ENCODE assay signal across 19 mouse cellular contexts in genomic region chr4:120241106-120241505, GRCm38 (mm10). TPM values are rescaled to one million over a fixed set of nuclear protein-coding genes. Genes with fewer than 3 reads are reported as not detected.
A peak's percentile ranks its signal among the peaks of the same experiment; 100 is the strongest.
DNase-seq lines count a peak whose midpoint lies in the region; ATAC-seq and TF ChIP-seq lines count a peak whose summit lies in the region.
"Had no signal": no experiment of that assay in that cellular context is flagged by ENCODE, and none has a peak within 500 bp of the region (broad histone marks: within the 10 kb centered on the region; RNA-seq: fewer than 3 reads in every experiment).

No protein-coding gene starts in this region.

- no peak for TF ChIP-seq EP300 in lung, postnatal 0 days (IDR thresholded peaks at IDR 0.05)

- no peak for TF ChIP-seq CTCF in lung, embryonic 14.5 days (IDR thresholded peaks at IDR 0.05; ENCODE audit: low read depth)
- TF ChIP-seq CTCF in lung, postnatal 0 days (IDR thresholded peaks at IDR 0.05): no peak
- TF ChIP-seq CTCF in gastrocnemius, adult 2 months (IDR thresholded peaks at IDR 0.05): no peak

- peak; percentile 63 to 74 for DNase-seq in cerebellum, postnatal 10 days
- DNase-seq in lung, embryonic 14.5 days: peak; percentile 21
- DNase-seq in lung, postnatal 0 days (ENCODE audit: low spot score): no peak
- DNase-seq in right cerebral cortex, postnatal 14 days: no peak
- DNase-seq in gastrocnemius, adult 2 months: no peak
- DNase-seq: adrenal gland, adult 8-10 months; heart, postnatal 36 days; lung, adult 2 months; thymus, adult 18-20 months had no signal

- H3K9me3 ChIP-seq in lung, embryonic 14.5 days (ENCODE audit: low read depth, low read length): no peaks in the 10 kb centered on the region
- H3K9me3 ChIP-seq in lung, postnatal 0 days (ENCODE audit: low read length): no peaks in the 10 kb centered on the region
- H3K9me3 ChIP-seq in hindbrain, embryonic 13.5 days: no peaks in the 10 kb centered on the region
- no peaks in the 10 kb centered on the region for H3K9me3 ChIP-seq in neural tube, embryonic 13.5 days
- H3K9me3 ChIP-seq: embryonic facial prominence, embryonic 12.5 days; heart, embryonic 12.5 days; limb, embryonic 10.5 days had no signal

- no peak for ATAC-seq in cerebellum, adult (ENCODE audit: insufficient number of reproducible peaks, low FRiP score, low TSS enrichment)
- no peak; the same call in 1 of the 2 replicates for ATAC-seq in lung, embryonic 14.5 days (ENCODE audit: insufficient read depth)
- ATAC-seq in lung, postnatal 0 days: no peak
- ATAC-seq in hindbrain, embryonic 13.5 days (ENCODE audit: low FRiP score): no peak
- no peak for ATAC-seq in neural tube, embryonic 13.5 days (ENCODE audit: low read depth)
- ATAC-seq: intestine, embryonic 16.5 days had no signal

- H3K4me2 ChIP-seq in lung, embryonic 14.5 days: no peak overlapping the region
- no peak overlapping the region for H3K4me2 ChIP-seq in lung, postnatal 0 days (replicated peaks; ENCODE audit: low read depth, low read length)
- H3K4me2 ChIP-seq in hindbrain, embryonic 13.5 days: no peak overlapping the region
- no peak overlapping the region for H3K4me2 ChIP-seq in neural tube, embryonic 13.5 days
- H3K4me2 ChIP-seq: embryonic facial prominence, embryonic 12.5 days; heart, embryonic 12.5 days; liver, embryonic 11.5 days had no signal

- H3K27me3 ChIP-seq in lung, embryonic 14.5 days (ENCODE audit: insufficient read depth, low read length): peaks cover 3% of the 10 kb centered on the region; the same call in 1 of the 2 replicates
- no peaks in the 10 kb centered on the region for H3K27me3 ChIP-seq in lung, postnatal 0 days (replicated peaks; ENCODE audit: insufficient read depth, low read length)
- 0 out of 2 replicates have a peak, but pooled peaks cover 7% of the 10 kb centered on the region for H3K27me3 ChIP-seq in hindbrain, embryonic 13.5 days
- no peaks in the 10 kb centered on the region for H3K27me3 ChIP-seq in neural tube, embryonic 13.5 days

- no peaks in the 10 kb centered on the region for H3K4me1 ChIP-seq in lung, embryonic 14.5 days (ENCODE audit: insufficient read depth)
- H3K4me1 ChIP-seq in lung, postnatal 0 days (ENCODE audit: insufficient read depth, low read depth, low read length): no peaks in the 10 kb centered on the region
- peaks cover 54% of the 10 kb centered on the region for H3K4me1 ChIP-seq in hindbrain, embryonic 13.5 days (replicated peaks)
- H3K4me1 ChIP-seq in neural tube, embryonic 13.5 days (replicated peaks): peaks cover 52% of the 10 kb centered on the region

- no peaks in the 10 kb centered on the region for H3K36me3 ChIP-seq in lung, embryonic 14.5 days (ENCODE audit: insufficient read depth)
- no peaks in the 10 kb centered on the region for H3K36me3 ChIP-seq in lung, postnatal 0 days (ENCODE audit: insufficient read depth, low read length)
- H3K36me3 ChIP-seq in hindbrain, embryonic 13.5 days: no peaks in the 10 kb centered on the region
- no peaks in the 10 kb centered on the region for H3K36me3 ChIP-seq in neural tube, embryonic 13.5 days
- H3K36me3 ChIP-seq: embryonic facial prominence, embryonic 12.5 days; heart, embryonic 12.5 days; limb, embryonic 10.5 days had no signal

- H3K4me3 ChIP-seq in lung, embryonic 14.5 days (ENCODE audit: low read depth, low read length): no peak overlapping the region
- H3K4me3 ChIP-seq in lung, postnatal 0 days (ENCODE audit: low read depth, low read length): no peak overlapping the region
- H3K4me3 ChIP-seq in hindbrain, embryonic 13.5 days: no peak overlapping the region
- H3K4me3 ChIP-seq in neural tube, embryonic 13.5 days: no peak overlapping the region
- no peak overlapping the region for H3K4me3 ChIP-seq in gastrocnemius, adult 2 months
- H3K4me3 ChIP-seq: embryonic facial prominence, embryonic 12.5 days; heart, embryonic 12.5 days; left cerebral cortex, adult 2 months; limb, embryonic 10.5 days had no signal

- WGBS in lung, embryonic 14.5 days: 51% methylated on average over 3 of the region's 3 CpGs
- 57% methylated on average over 3 of the region's 3 CpGs for WGBS in lung, postnatal 0 days
- WGBS in hindbrain, embryonic 13.5 days: 61% methylated on average over 3 of the region's 3 CpGs
- WGBS in neural tube, embryonic 13.5 days: 51% methylated on average over 3 of the region's 3 CpGs

- intact Hi-C loops in gastrocnemius, adult 2 months (cut with DNase I): no loop called here

- H3K27ac ChIP-seq in lung, embryonic 14.5 days (ENCODE audit: low read depth): no peak overlapping the region
- H3K27ac ChIP-seq in lung, postnatal 0 days (ENCODE audit: low read length): no peak overlapping the region
- peak overlapping the region; percentile 77 for H3K27ac ChIP-seq in hindbrain, embryonic 13.5 days
- peak overlapping the region; percentile 78 for H3K27ac ChIP-seq in neural tube, embryonic 13.5 days (replicated peaks)
- no peak overlapping the region for H3K27ac ChIP-seq in gastrocnemius, adult 2 months
- H3K27ac ChIP-seq: embryonic facial prominence, embryonic 12.5 days; left cerebral cortex, adult 2 months; limb, embryonic 10.5 days had no signal

- no peak overlapping the region for H3K9ac ChIP-seq in lung, embryonic 14.5 days
- no peak overlapping the region for H3K9ac ChIP-seq in lung, postnatal 0 days (replicated peaks; ENCODE audit: low read depth)
- no peak overlapping the region for H3K9ac ChIP-seq in hindbrain, embryonic 13.5 days
- H3K9ac ChIP-seq in neural tube, embryonic 13.5 days: 0 out of 2 replicates have a peak overlapping the region, but pooled peaks have one; percentile 49
- H3K9ac ChIP-seq: embryonic facial prominence, embryonic 12.5 days; heart, embryonic 12.5 days had no signal

RNA-seq across cellular contexts. Expression of gene Foxo6, which starts 46.0 kb away (rescaled TPM):
- polyA plus RNA-seq in lung, embryonic 14.5 days (2014; fragmentation: Nextera tagmentation; extraction: Ambion mirVana): 0.11 and 0.34 TPM in 2 replicates
- 0.13 and 0.26 TPM in 2 replicates for polyA plus RNA-seq in lung, postnatal 0 days (2015; fragmentation: Nextera tagmentation; extraction: Ambion mirVana)
- polyA plus RNA-seq in hindbrain, embryonic 13.5 days (2015; fragmentation: Nextera tagmentation; extraction: Ambion mirVana): 0.73 and 0.83 TPM in 2 replicates
- polyA plus RNA-seq in neural tube, embryonic 13.5 days (2015; fragmentation: Nextera tagmentation; extraction: Ambion mirVana): 0.62 and 1.0 TPM in 2 replicates
- total RNA-seq in gastrocnemius, adult 2 months (2021): 10 to 100 TPM in 1 of 2 experiments, 1 to 10 TPM in 1; 4.3 to 10.0 TPM
- total RNA-seq: monocyte, adult 5-6 weeks had no signal
- polyA plus RNA-seq: limb, embryonic 10.5 days had no signal

Comparison
In these comparisons a context has a peak if more than half of its experiments do, and no peak if none do; other contexts are left out.
1. DNase-seq: peak in cerebellum, postnatal 10 days (2 of 2) and lung, embryonic 14.5 days (single experiment); none in lung, postnatal 0 days (single experiment), right cerebral cortex, postnatal 14 days (single experiment) and gastrocnemius, adult 2 months (single experiment).
2. H3K27ac ChIP-seq: peak in hindbrain, embryonic 13.5 days (single experiment) and neural tube, embryonic 13.5 days (single experiment); none in lung, embryonic 14.5 days (single experiment), lung, postnatal 0 days (single experiment) and gastrocnemius, adult 2 months (single experiment).